Mouse (Mus musculus) mouse embryonic stem cell (cell line): ENCODE results near the gene Tepsin.

Experiments
- in situ Hi-C, 2 experiments: fragments of 300-500 bp; cut with MboI; formaldehyde crosslinking; loops; 1 replicate in 1 of 2; 3 replicates in 1 of 2; pipeline ENCODE4 v1.14.3; 2019 to 2020; ENCODE audit warnings: low sequenced_read_pairs in 2 of 2, low pct_unique_long_range_greater_than_20kb in 1 of 2, mixed read lengths in 1 of 2; ENCODE audit not compliant: unreplicated experiment in 1 of 2

The Tepsin gene

GRCm38 (mm10) chr11:120114488-120115215 lies 16.1 kb upstream of the Tepsin start:
- in situ Hi-C loops: no loop called here

- in situ Hi-C loops: no loop called here
Measured at GRCm38 (mm10) chr11:120112136-120112535, 13.6 kb upstream of the Tepsin start.

GRCm38 (mm10) chr11:120111033-120111432 lies 12.5 kb upstream of the Tepsin start:
- in situ Hi-C loops: no loop called here

- in situ Hi-C loops: no loop called here
Measured at GRCm38 (mm10) chr11:120110554-120110953, 12.0 kb upstream of the Tepsin start.

GRCm38 (mm10) chr11:120109558-120110210 lies 11.2 kb upstream of the Tepsin start:
- in situ Hi-C loops: loop anchor here in 1 of 2 experiments (5.0 kb wide), 1 partner anchor 103 kb away; no protein-coding TSS in a partner anchor

GRCm38 (mm10) chr11:120107796-120108195 lies 9.3 kb upstream of the Tepsin start:
- in situ Hi-C loops: loop anchor here in 1 of 2 experiments (5.0 kb wide), 1 partner anchor 105 kb away; no protein-coding TSS in a partner anchor

- in situ Hi-C loops: loop anchor here in 1 of 2 experiments (5.0 kb wide), 1 partner anchor 105 kb away; no protein-coding TSS in a partner anchor
Measured at GRCm38 (mm10) chr11:120107026-120107425, 8.5 kb upstream of the Tepsin start.

GRCm38 (mm10) chr11:120103431-120103997 lies 5.0 kb upstream of the Tepsin start:
- in situ Hi-C loops: no loop called here

GRCm38 (mm10) chr11:120101036-120101435 lies 2.5 kb upstream of the Tepsin start:
- in situ Hi-C loops: no loop called here

GRCm38 (mm10) chr11:120092817-120093591 lies 5.5 kb downstream of the Tepsin start:
- in situ Hi-C loops: no loop called here

GRCm38 (mm10) chr11:120090661-120091060 lies 7.9 kb downstream of the Tepsin start:
- in situ Hi-C loops: no loop called here

GRCm38 (mm10) chr11:120086702-120087152 lies 11.8 kb downstream of the Tepsin start, which contains the start of gene Cep131:
Gene Cep131, minus strand, starts transcription at chr11:120086827.
- in situ Hi-C loops: no loop called here

- in situ Hi-C loops: no loop called here
Measured at GRCm38 (mm10) chr11:120085891-120086627, 12.5 kb downstream of the Tepsin start.

GRCm38 (mm10) chr11:120080282-120080681 lies 18.2 kb downstream of the Tepsin start:
- in situ Hi-C loops: no loop called here

GRCm38 (mm10) chr11:120076191-120076590 lies 22.3 kb downstream of the Tepsin start:
- in situ Hi-C loops: no loop called here

- in situ Hi-C loops: no loop called here
Measured at GRCm38 (mm10) chr11:120072986-120073647, 25.4 kb downstream of the Tepsin start.

GRCm38 (mm10) chr11:120071731-120072320 lies 26.7 kb downstream of the Tepsin start:
- in situ Hi-C loops: no loop called here
